8 mouse cellular contexts compared by ENCODE assay signal in genomic region chr12:52604992-52605652, GRCm38 (mm10).
DNase-seq lines count a peak whose midpoint lies in the region; ATAC-seq and TF ChIP-seq lines count a peak whose summit lies in the region.

No protein-coding gene starts in this region.

- ATAC-seq in hindbrain, embryonic 16.5 days: no peak
- no peak for ATAC-seq in midbrain, embryonic 16.5 days

- WGBS in hindbrain, embryonic 16.5 days: 47% methylated on average over 13 of the region's 13 CpGs
- WGBS in midbrain, embryonic 16.5 days: 51% methylated on average over 13 of the region's 13 CpGs

- H3K4me1 ChIP-seq in brown adipose tissue, adult 24 weeks (ENCODE audit: control insufficient read depth, insufficient read depth, insufficient read length, low read length): no peaks in the 10 kb centered on the region
- H3K4me1 ChIP-seq in hindbrain, embryonic 16.5 days (ENCODE audit: control insufficient read depth, insufficient read depth, low read depth, low read length): peaks cover 12% of the 10 kb centered on the region
- H3K4me1 ChIP-seq in midbrain, embryonic 16.5 days (ENCODE audit: control insufficient read depth, insufficient read depth, low read length): peaks cover 13% of the 10 kb centered on the region

- peak overlapping the region; percentile 100 for H3K27ac ChIP-seq in layer of hippocampus, adult 2 months
- no peak overlapping the region for H3K27ac ChIP-seq in brown adipose tissue, adult 24 weeks (replicated peaks; ENCODE audit: low read depth, low read length)
- peak overlapping the region; percentile 88 for H3K27ac ChIP-seq in hindbrain, embryonic 16.5 days (ENCODE audit: low read depth, low read length)
- peak overlapping the region; percentile 89 for H3K27ac ChIP-seq in midbrain, embryonic 16.5 days (ENCODE audit: low read length)

- no peak for TF ChIP-seq CTCF in layer of hippocampus, adult 2 months (conservative IDR thresholded peaks at IDR 0.05)

- no peaks in the 10 kb centered on the region for H3K36me3 ChIP-seq in hindbrain, embryonic 16.5 days (ENCODE audit: control insufficient read depth, insufficient read depth, low read length)
- no peaks in the 10 kb centered on the region for H3K36me3 ChIP-seq in midbrain, embryonic 16.5 days (ENCODE audit: control insufficient read depth, insufficient read depth, low read length)

- H3K9me3 ChIP-seq in hindbrain, embryonic 16.5 days (ENCODE audit: control insufficient read depth, low read length): no peaks in the 10 kb centered on the region
- H3K9me3 ChIP-seq in midbrain, embryonic 16.5 days (replicated peaks; ENCODE audit: control insufficient read depth, low read length, poor library complexity, severe bottlenecking): no peaks in the 10 kb centered on the region

- peak in 1 of 2 experiments; percentile 0 for DNase-seq in layer of hippocampus, adult 2 months (ENCODE audit: low spot score in 2 of 2)
- DNase-seq in layer of hippocampus, adult 11-12 months (ENCODE audit: low spot score): no peak
- DNase-seq in spleen, adult 12 weeks (ENCODE audit: low spot score): no peak
- no peak for DNase-seq in gastrocnemius, adult 8-10 months (ENCODE audit: low spot score in 2 of 2)
- no peak for DNase-seq in spleen, adult 18-20 months

- H3K4me2 ChIP-seq in hindbrain, embryonic 16.5 days (ENCODE audit: low read length): peak overlapping the region; percentile 66
- peak overlapping the region; percentile 48 for H3K4me2 ChIP-seq in midbrain, embryonic 16.5 days (ENCODE audit: low read length)

- H3K27me3 ChIP-seq in hindbrain, embryonic 16.5 days (replicated peaks; ENCODE audit: control insufficient read depth, insufficient read depth, low read length): no peaks in the 10 kb centered on the region
- no peaks in the 10 kb centered on the region for H3K27me3 ChIP-seq in midbrain, embryonic 16.5 days (ENCODE audit: control insufficient read depth, insufficient read depth, low read depth, low read length)

- peak overlapping the region; percentile 71 for H3K9ac ChIP-seq in hindbrain, embryonic 16.5 days (ENCODE audit: low read depth, low read length)
- peak overlapping the region; percentile 76; the same call in 1 of the 2 replicates for H3K9ac ChIP-seq in midbrain, embryonic 16.5 days (ENCODE audit: low read depth, low read length)

- H3K4me3 ChIP-seq in layer of hippocampus, adult 2 months: peak overlapping the region; percentile 82
- H3K4me3 ChIP-seq in brown adipose tissue, adult 24 weeks (ENCODE audit: insufficient read depth, low read depth, low read length): peak overlapping the region; percentile 49
- peak overlapping the region; percentile 60 for H3K4me3 ChIP-seq in hindbrain, embryonic 16.5 days (ENCODE audit: low read length)
- peak overlapping the region; percentile 86 for H3K4me3 ChIP-seq in midbrain, embryonic 16.5 days (ENCODE audit: low read depth, low read length)
